Mouse (Mus musculus) E14TG2a.4 (cell line): ENCODE measurements around the gene Col1a2.

ENCODE experiments used
- CTCF ChIP-seq: conservative IDR thresholded peaks from 2 replicates; pipeline ENCODE4 v1.5.1; 2014; ENCODE audit warnings: low read length
- NANOG ChIP-seq: IDR thresholded peaks from 2 replicates; pipeline ENCODE4 v1.6.1; 2014; ENCODE audit warnings: borderline replicate concordance, low read length, mixed read lengths
- POU5F1 ChIP-seq: IDR thresholded peaks from 2 replicates; pipeline ENCODE4 v1.6.1; 2014; ENCODE audit warnings: low read length, borderline replicate concordance

- TF ChIP-seq CTCF = no peak
- no peak for TF ChIP-seq NANOG
- no peak for TF ChIP-seq POU5F1
Observed at GRCm38 (mm10) chr6:4455518-4455917, 49.1 kb upstream of the Col1a2 start.
